Mouse (Mus musculus) embryonic facial prominence, embryonic 12.5 days (tissue): Measurements from ENCODE around the gene Rab11fip4. TPM values are rescaled to one million over a fixed set of nuclear protein-coding genes. Genes with fewer than 3 reads are reported as not detected.
A peak's percentile ranks its signal among the peaks of the same experiment; 100 is the strongest.

Source experiments
- ATAC-seq: fragments of 200-750 bp; cut with Nextera tagmentation; 2 replicates; pipeline ENCODE4 v1.8.0; 2017; ENCODE audit not compliant: insufficient number of reproducible peaks, insufficient read depth, low FRiP score, low TSS enrichment
- H3K27ac ChIP-seq: fragments of 300-500 bp; sonication (generic); 2 replicates; pipeline ENCODE4 v1.5.1; 2016; ENCODE audit warnings: mild to moderate bottlenecking
- H3K27me3 ChIP-seq: fragments of 300-500 bp; sonication (generic); 2 replicates; pipeline ENCODE4 v1.6.1; 2016; ENCODE audit warnings: mild to moderate bottlenecking, moderate library complexity
- H3K36me3 ChIP-seq: fragments of 300-500 bp; sonication (generic); 2 replicates; pipeline ENCODE4 v1.6.1; 2016; ENCODE audit warnings: mild to moderate bottlenecking
- H3K4me1 ChIP-seq: fragments of 300-500 bp; sonication (generic); 2 replicates; pipeline ENCODE4 v1.6.1; 2016
- H3K4me2 ChIP-seq: fragments of 300-500 bp; sonication (generic); replicated peaks from 2 replicates; pipeline ENCODE4 v1.6.1; 2016; ENCODE audit warnings: mild to moderate bottlenecking, moderate library complexity
- H3K4me3 ChIP-seq: fragments of 300-500 bp; sonication (generic); 2 replicates; pipeline ENCODE4 v1.5.1; 2016; ENCODE audit warnings: mild to moderate bottlenecking
- H3K9ac ChIP-seq: fragments of 300-500 bp; sonication (generic); 2 replicates; pipeline ENCODE4 v1.6.1; 2016; ENCODE audit warnings: mild to moderate bottlenecking, moderate library complexity
- H3K9me3 ChIP-seq: fragments of 300-500 bp; sonication (generic); 2 replicates; pipeline ENCODE4 v1.6.1; 2016; ENCODE audit warnings: mild to moderate bottlenecking, moderate library complexity
- WGBS: fragments of 180-500 bp; shearing (Covaris S2); methylation state at CpG from one replicate; pipeline ENCODE4 v1.1.7; 2016; 5-methylcytosine and 5-hydroxymethylcytosine counted together
- polyA plus RNA-seq: library from polyadenylated mRNA; unstranded; fragments of >200 nt; fragmentation: Nextera tagmentation; extraction: Ambion mirVana; gene quantifications from 2 replicates; pipeline ENCODE4 v1.2.1, GENCODE M21; 2016

The Rab11fip4 gene
- polyA plus RNA-seq, 1 experiment from 2014 or later: 12.1 TPM

- Histone ChIP-seq H3K27ac (no peak overlapping the region), H3K27me3 (no peaks in the 10 kb centered on the region), H3K4me2 (no peak overlapping the region), H3K36me3 (no peaks in the 10 kb centered on the region), H3K9me3 (no peaks in the 10 kb centered on the region), H3K4me3 (no peak overlapping the region), H3K4me1 (peaks cover 32% of the 10 kb centered on the region), H3K9ac (no peak overlapping the region)
- ATAC-seq: no peak
- 91% methylated on average over 10 of the region's 10 CpGs for WGBS
Observed at GRCm38 (mm10) chr11:79658205-79658825, 67.3 kb downstream of the Rab11fip4 start.

- WGBS: under 1% methylated on average over 68 of the region's 69 CpGs
- Histone ChIP-seq H3K4me3 (peak overlapping the region; percentile 68), H3K4me1 (peaks cover 36% of the 10 kb centered on the region), H3K36me3 (no peaks in the 10 kb centered on the region), H3K9me3 (no peaks in the 10 kb centered on the region), H3K27me3 (no peaks in the 10 kb centered on the region), H3K9ac (peak overlapping the region; percentile 75), H3K4me2 (peak overlapping the region; percentile 93), H3K27ac (peak overlapping the region; percentile 48)
- peak; percentile 73 for ATAC-seq
Observed at GRCm38 (mm10) chr11:79660361-79661205, 69.6 kb downstream of the Rab11fip4 start.

GRCm38 (mm10) chr11:79661877-79662545, 71.0 kb downstream of the Rab11fip4 start:
- H3K4me3 ChIP-seq: peak overlapping the region; percentile 68
- H3K27ac ChIP-seq: no peak overlapping the region
- H3K9me3 ChIP-seq: no peaks in the 10 kb centered on the region
- H3K4me2 ChIP-seq: peak overlapping the region; percentile 93
- WGBS: 51% methylated on average over 6 of the region's 6 CpGs
- peak overlapping the region; percentile 42 for H3K9ac ChIP-seq
- no peaks in the 10 kb centered on the region for H3K36me3 ChIP-seq
- ATAC-seq: no peak
- no peaks in the 10 kb centered on the region for H3K27me3 ChIP-seq
- H3K4me1 ChIP-seq: peaks cover 31% of the 10 kb centered on the region

GRCm38 (mm10) chr11:79663158-79663557, 72.1 kb downstream of the Rab11fip4 start:
- 80% methylated on average over 9 of the region's 9 CpGs for WGBS
- no peaks in the 10 kb centered on the region for H3K36me3 ChIP-seq
- H3K27me3 ChIP-seq: no peaks in the 10 kb centered on the region
- H3K27ac ChIP-seq: no peak overlapping the region
- ATAC-seq: no peak
- H3K9me3 ChIP-seq: no peaks in the 10 kb centered on the region
- H3K4me1 ChIP-seq: peaks cover 31% of the 10 kb centered on the region
- no peak overlapping the region for H3K9ac ChIP-seq
- 0 out of 2 replicates have a peak overlapping the region, but pooled peaks have one; percentile 4 for H3K4me2 ChIP-seq
- H3K4me3 ChIP-seq: no peak overlapping the region

- no peak overlapping the region for H3K4me2 ChIP-seq
- H3K27me3 ChIP-seq: no peaks in the 10 kb centered on the region
- peaks cover 31% of the 10 kb centered on the region for H3K4me1 ChIP-seq
- H3K9me3 ChIP-seq: no peaks in the 10 kb centered on the region
- H3K4me3 ChIP-seq: no peak overlapping the region
- WGBS: 86% methylated on average over 7 of the region's 7 CpGs
- H3K9ac ChIP-seq: no peak overlapping the region
- no peak for ATAC-seq
- no peaks in the 10 kb centered on the region for H3K36me3 ChIP-seq
- no peak overlapping the region for H3K27ac ChIP-seq
Observed at GRCm38 (mm10) chr11:79663570-79663969, 72.6 kb downstream of the Rab11fip4 start.

- ATAC-seq: no peak
- Histone ChIP-seq H3K4me1 (peaks cover 52% of the 10 kb centered on the region), H3K4me3 (no peak overlapping the region)
Observed at GRCm38 (mm10) chr11:79666544-79666943, 75.5 kb downstream of the Rab11fip4 start.

GRCm38 (mm10) chr11:79669210-79669609, 78.2 kb downstream of the Rab11fip4 start:
- Histone ChIP-seq H3K9ac (no peak overlapping the region), H3K4me2 (no peak overlapping the region), H3K27ac (peak overlapping the region; percentile 87), H3K9me3 (no peaks in the 10 kb centered on the region), H3K4me1 (peaks cover 41% of the 10 kb centered on the region), H3K4me3 (no peak overlapping the region), H3K36me3 (no peaks in the 10 kb centered on the region), H3K27me3 (no peaks in the 10 kb centered on the region)
- no peak for ATAC-seq
- 39% methylated on average over 6 of the region's 6 CpGs for WGBS

More at GRCm38 (mm10) chr11:79666544-79666943, 75.5 kb downstream of the Rab11fip4 start:
- Histone ChIP-seq H3K27ac (no peak overlapping the region), H3K27me3 (no peaks in the 10 kb centered on the region), H3K4me2 (no peak overlapping the region), H3K9me3 (no peaks in the 10 kb centered on the region), H3K36me3 (no peaks in the 10 kb centered on the region), H3K9ac (no peak overlapping the region)
- 87% methylated on average over 8 of the region's 8 CpGs for WGBS

- H3K9ac ChIP-seq: no peak overlapping the region
- no peak overlapping the region for H3K4me2 ChIP-seq
Observed at GRCm38 (mm10) chr11:79669947-79670346, 78.9 kb downstream of the Rab11fip4 start.

GRCm38 (mm10) chr11:79670411-79670945, 79.5 kb downstream of the Rab11fip4 start:
- Histone ChIP-seq H3K4me1 (peaks cover 42% of the 10 kb centered on the region), H3K4me3 (no peak overlapping the region), H3K9ac (no peak overlapping the region), H3K36me3 (no peaks in the 10 kb centered on the region), H3K27me3 (no peaks in the 10 kb centered on the region), H3K9me3 (no peaks in the 10 kb centered on the region), H3K4me2 (0 out of 2 replicates have a peak overlapping the region, but pooled peaks have one; percentile 13), H3K27ac (peak overlapping the region; percentile 87)
- no peak for ATAC-seq
- 46% methylated on average over 7 of the region's 7 CpGs for WGBS

More at GRCm38 (mm10) chr11:79669947-79670346, 78.9 kb downstream of the Rab11fip4 start:
- Histone ChIP-seq H3K4me3 (no peak overlapping the region), H3K27me3 (no peaks in the 10 kb centered on the region), H3K36me3 (no peaks in the 10 kb centered on the region), H3K27ac (peak overlapping the region; percentile 87), H3K4me1 (peaks cover 41% of the 10 kb centered on the region), H3K9me3 (no peaks in the 10 kb centered on the region)
- 3% methylated on average over 3 of the region's 3 CpGs for WGBS
- ATAC-seq: no peak

GRCm38 (mm10) chr11:79671668-79672281, 80.8 kb downstream of the Rab11fip4 start:
- WGBS: 52% methylated on average over 6 of the region's 6 CpGs
- H3K4me1 ChIP-seq: peaks cover 51% of the 10 kb centered on the region
- no peaks in the 10 kb centered on the region for H3K9me3 ChIP-seq
- H3K4me2 ChIP-seq: no peak overlapping the region
- no peak overlapping the region for H3K4me3 ChIP-seq
- H3K27me3 ChIP-seq: no peaks in the 10 kb centered on the region
- H3K36me3 ChIP-seq: no peaks in the 10 kb centered on the region
- no peak overlapping the region for H3K9ac ChIP-seq
- no peak overlapping the region for H3K27ac ChIP-seq
- no peak for ATAC-seq

- 78% methylated on average over 5 of the region's 5 CpGs for WGBS
- no peaks in the 10 kb centered on the region for H3K27me3 ChIP-seq
- H3K4me2 ChIP-seq: no peak overlapping the region
- H3K9me3 ChIP-seq: no peaks in the 10 kb centered on the region
- ATAC-seq: no peak
- no peak overlapping the region for H3K27ac ChIP-seq
- H3K9ac ChIP-seq: no peak overlapping the region
- no peaks in the 10 kb centered on the region for H3K36me3 ChIP-seq
- H3K4me1 ChIP-seq: peaks cover 51% of the 10 kb centered on the region
- no peak overlapping the region for H3K4me3 ChIP-seq
Observed at GRCm38 (mm10) chr11:79673072-79673471, 82.1 kb downstream of the Rab11fip4 start.
